Mouse (Mus musculus) limb, embryonic 11.5 days (tissue): ENCODE measurements around the gene Fgfr2. TPM values are rescaled to one million over a fixed set of nuclear protein-coding genes. Genes with fewer than 3 reads are reported as not detected.

ENCODE experiments used
- ATAC-seq: fragments of 200-750 bp; cut with Nextera tagmentation; 2 replicates; pipeline ENCODE4 v1.8.0; 2017; ENCODE audit warnings: low read depth; ENCODE audit not compliant: insufficient number of reproducible peaks, low FRiP score, low TSS enrichment
- DNase-seq: peaks from one replicate; pipeline ENCODE4 v3.0.0-alpha.2; 2015; ENCODE audit warnings: low spot score
- H3K27ac ChIP-seq: fragments of 300-500 bp; sonication (generic); replicated peaks from 2 replicates; pipeline ENCODE4 v1.5.1; 2014; ENCODE audit warnings: low read depth, mild to moderate bottlenecking, low read length
- H3K27me3 ChIP-seq: fragments of 300-500 bp; sonication (generic); 2 replicates; pipeline ENCODE4 v1.6.1; 2014; ENCODE audit warnings: mild to moderate bottlenecking, low read length, mixed read lengths; ENCODE audit not compliant: control insufficient read depth, insufficient read depth
- H3K36me3 ChIP-seq: fragments of 300-500 bp; sonication (generic); 2 replicates; pipeline ENCODE4 v1.6.1; 2014; ENCODE audit warnings: mild to moderate bottlenecking, low read length, moderate library complexity, mixed read lengths; ENCODE audit not compliant: control insufficient read depth, insufficient read depth
- H3K4me1 ChIP-seq: fragments of 300-500 bp; sonication (generic); 2 replicates; pipeline ENCODE4 v1.6.1; 2014; ENCODE audit warnings: low read length, mixed read lengths; ENCODE audit not compliant: control insufficient read depth, insufficient read depth
- H3K4me2 ChIP-seq: fragments of 300-500 bp; sonication (generic); 2 replicates; pipeline ENCODE4 v1.6.1; 2014; ENCODE audit warnings: low read depth, mild to moderate bottlenecking, moderate library complexity; ENCODE audit not compliant: severe bottlenecking
- H3K4me3 ChIP-seq: fragments of 300-500 bp; sonication (generic); 2 replicates; pipeline ENCODE4 v1.5.1; 2014; ENCODE audit warnings: low read depth, low read length
- H3K9ac ChIP-seq: fragments of 300-500 bp; sonication (generic); 2 replicates; pipeline ENCODE4 v1.6.1; 2014; ENCODE audit warnings: mild to moderate bottlenecking, low read length
- H3K9me3 ChIP-seq: fragments of 300-500 bp; sonication (generic); 2 replicates; pipeline ENCODE4 v1.6.1; 2016; ENCODE audit warnings: low read length; ENCODE audit not compliant: control insufficient read depth
- WGBS: fragments of 180-500 bp; shearing (Covaris S2); extraction: QIAGEN DNeasy Blood & Tissue Kit; methylation state at CpG from one replicate; pipeline ENCODE4 v1.1.7; 2014; 5-methylcytosine and 5-hydroxymethylcytosine counted together
- polyA plus RNA-seq: library from polyadenylated mRNA; unstranded; fragments of >200 nt; fragmentation: Nextera tagmentation; extraction: Ambion mirVana; gene quantifications from 2 replicates; pipeline ENCODE4 v1.2.1, GENCODE M21; 2014

The Fgfr2 gene
- polyA plus RNA-seq, 1 experiment from 2014 or later, result 60.1 TPM

DNA sequence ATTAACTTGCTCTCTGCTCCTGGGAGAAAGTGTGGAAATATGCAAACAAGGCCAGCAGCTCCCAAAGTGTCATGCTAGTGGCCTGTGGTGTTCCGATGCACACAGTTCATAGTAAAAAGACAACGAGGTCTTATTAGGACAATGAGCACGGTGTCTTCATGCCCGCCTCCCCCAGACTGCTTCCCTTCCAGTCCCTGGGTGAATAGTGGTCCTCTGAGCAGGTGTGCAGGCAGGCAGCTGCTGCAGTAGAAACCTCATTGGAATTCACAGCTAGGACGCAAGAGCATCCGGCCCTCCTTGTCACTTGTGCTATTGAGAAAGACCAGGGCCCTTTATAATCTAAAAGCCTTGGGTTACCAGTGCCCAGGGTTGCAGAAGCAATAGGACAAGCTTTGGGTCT is 2409.8 kb downstream of the Fgfr2 start:
- no peak for DNase-seq
- H3K27ac ChIP-seq, result no peak overlapping the region
- no peak overlapping the region for H3K9ac ChIP-seq
- no peak for ATAC-seq
- 0 out of 2 replicates have a peak, but pooled peaks cover 2% of the 10 kb centered on the region for H3K4me1 ChIP-seq
- H3K9me3 ChIP-seq, result no peaks in the 10 kb centered on the region
- H3K27me3 ChIP-seq, result no peaks in the 10 kb centered on the region
- no peak overlapping the region for H3K4me2 ChIP-seq
- no peaks in the 10 kb centered on the region for H3K36me3 ChIP-seq
- H3K4me3 ChIP-seq, result no peak overlapping the region
- 73% methylated on average over 6 of the region's 6 CpGs for WGBS

DNA sequence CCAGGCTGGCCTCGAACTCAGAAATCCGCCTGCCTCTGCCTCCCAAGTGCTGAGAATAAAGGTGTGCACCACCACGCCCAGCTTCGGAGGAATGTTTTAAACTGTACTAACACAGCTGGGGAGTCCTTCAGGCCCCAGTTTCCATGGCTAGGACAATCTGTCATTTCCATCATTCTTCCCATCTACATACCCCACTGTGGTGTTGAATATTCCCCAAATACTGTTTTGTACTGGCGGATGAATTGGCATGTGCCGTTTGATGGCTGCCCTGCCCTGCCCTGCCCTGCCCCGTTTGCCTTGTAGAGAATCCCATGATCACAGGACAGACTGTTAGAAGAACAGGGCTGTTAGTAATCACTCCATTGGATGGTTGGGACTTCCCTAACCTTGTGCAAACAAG is 2411.3 kb downstream of the Fgfr2 start:
- DNase-seq (no peak), ATAC-seq (no peak)
- H3K4me2 ChIP-seq, result no peak overlapping the region
- no peaks in the 10 kb centered on the region; the same call in 1 of the 2 replicates for H3K36me3 ChIP-seq
- no peaks in the 10 kb centered on the region for H3K9me3 ChIP-seq
- H3K4me1 ChIP-seq, result 0 out of 2 replicates have a peak, but pooled peaks cover 2% of the 10 kb centered on the region
- WGBS, result 93% methylated on average over 7 of the region's 7 CpGs
- no peaks in the 10 kb centered on the region for H3K27me3 ChIP-seq
- H3K4me3 ChIP-seq, result no peak overlapping the region
- no peak overlapping the region for H3K27ac ChIP-seq
- no peak overlapping the region for H3K9ac ChIP-seq

DNA sequence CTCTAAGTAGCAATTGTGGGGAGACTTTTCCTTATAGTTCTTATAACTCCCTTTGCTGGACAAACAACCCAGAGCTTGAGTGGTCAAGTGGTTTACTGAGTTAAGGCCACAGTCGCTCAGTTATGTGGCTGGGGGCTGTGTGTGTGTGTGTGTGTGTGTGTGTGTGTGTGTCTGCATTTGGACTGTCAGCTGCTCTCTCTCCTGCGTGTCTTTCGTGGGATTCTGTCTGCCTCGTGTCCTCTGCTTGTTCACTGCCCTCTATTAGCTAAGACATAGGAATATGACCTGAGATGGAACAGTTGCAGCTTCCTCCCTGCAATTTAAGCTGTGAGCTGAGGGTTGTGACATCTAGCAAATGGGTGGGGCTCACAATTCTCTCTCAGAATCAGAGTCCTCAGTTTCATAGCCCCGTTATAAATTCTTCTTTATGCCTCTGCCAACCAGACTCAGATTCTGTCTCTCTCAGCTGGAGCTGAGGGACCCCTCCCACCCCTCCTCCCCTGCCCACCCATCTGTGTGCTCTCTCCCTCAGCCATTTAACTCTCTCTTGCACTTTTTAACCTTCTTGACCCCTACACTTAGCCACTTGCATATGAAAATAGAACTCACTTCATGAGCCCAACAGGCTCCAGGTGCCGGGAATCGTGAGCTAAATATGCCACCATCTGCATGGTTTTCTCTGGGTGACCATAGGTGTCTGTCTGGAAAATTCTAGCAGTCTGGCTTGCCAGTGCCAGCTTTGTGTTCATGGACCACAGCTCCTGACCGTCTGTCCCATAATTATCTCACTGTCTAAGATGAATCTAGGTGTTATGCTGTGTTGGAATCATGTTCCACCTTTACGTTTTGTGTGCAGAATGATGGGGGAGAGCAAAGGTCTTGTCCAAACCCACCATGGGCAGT is 2413.5 kb downstream of the Fgfr2 start:
- no peak for ATAC-seq
- 0 out of 2 replicates have a peak, but pooled peaks cover 2% of the 10 kb centered on the region for H3K4me1 ChIP-seq
- WGBS, result 77% methylated on average over 9 of the region's 9 CpGs

DNA sequence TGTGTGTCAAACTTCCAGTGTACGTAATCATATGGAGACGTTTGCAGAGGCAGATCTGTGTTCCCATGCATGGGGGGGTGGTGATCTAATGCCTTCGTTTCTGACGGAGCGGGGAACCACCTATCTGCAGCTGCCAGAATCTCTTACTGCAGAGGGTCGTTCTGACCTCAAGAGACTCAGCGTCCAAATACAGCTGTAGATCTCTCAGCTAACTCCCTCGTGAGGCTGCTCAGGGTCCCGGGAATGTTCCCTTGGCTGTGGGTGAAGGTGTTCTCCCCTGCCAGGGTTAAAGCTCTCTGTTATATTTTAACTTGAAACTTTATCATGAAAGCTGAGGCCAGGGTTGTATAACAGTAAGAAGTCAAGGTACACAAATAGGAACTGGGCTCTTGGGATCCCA is 2414.2 kb downstream of the Fgfr2 start:
- no peak overlapping the region for H3K27ac ChIP-seq
- H3K36me3 ChIP-seq, result no peaks in the 10 kb centered on the region; the same call in 1 of the 2 replicates
- DNase-seq, result no peak
- no peak overlapping the region for H3K9ac ChIP-seq
- no peak overlapping the region for H3K4me3 ChIP-seq
- 0 out of 2 replicates have a peak, but pooled peaks cover 2% of the 10 kb centered on the region for H3K4me1 ChIP-seq
- no peak overlapping the region for H3K4me2 ChIP-seq
- no peaks in the 10 kb centered on the region for H3K27me3 ChIP-seq
- no peaks in the 10 kb centered on the region for H3K9me3 ChIP-seq
- WGBS, result 63% methylated on average over 9 of the region's 9 CpGs
- no peak for ATAC-seq

More for the DNA sequence above, 2413.5 kb downstream of the Fgfr2 start:
- Histone ChIP-seq H3K36me3 (no peaks in the 10 kb centered on the region; the same call in 1 of the 2 replicates), H3K4me2 (no peak overlapping the region), H3K4me3 (no peak overlapping the region), H3K9me3 (no peaks in the 10 kb centered on the region), H3K9ac (no peak overlapping the region), H3K27me3 (no peaks in the 10 kb centered on the region), H3K27ac (no peak overlapping the region)
- DNase-seq, result no peak

GRCm38 (mm10) chr7:130705230-130705629 is 2417.9 kb downstream of the Fgfr2 start:
- Histone ChIP-seq H3K27ac (no peak overlapping the region), H3K4me1 (0 out of 2 replicates have a peak, but pooled peaks cover 2% of the 10 kb centered on the region), H3K27me3 (no peaks in the 10 kb centered on the region), H3K36me3 (no peaks in the 10 kb centered on the region; the same call in 1 of the 2 replicates), H3K4me2 (no peak overlapping the region), H3K9me3 (no peaks in the 10 kb centered on the region), H3K9ac (no peak overlapping the region), H3K4me3 (no peak overlapping the region)
- ATAC-seq, result no peak
- no peak for DNase-seq
- 84% methylated on average over 2 of the region's 2 CpGs for WGBS

GRCm38 (mm10) chr7:130701336-130701735 is 2421.8 kb downstream of the Fgfr2 start:
- no peak overlapping the region for H3K4me3 ChIP-seq
- no peak for DNase-seq
- ATAC-seq, result no peak
- no peak overlapping the region for H3K4me2 ChIP-seq
- H3K9me3 ChIP-seq, result no peaks in the 10 kb centered on the region
- WGBS, result 83% methylated on average over 1 of the region's 1 CpGs
- no peaks in the 10 kb centered on the region for H3K4me1 ChIP-seq
- no peak overlapping the region for H3K27ac ChIP-seq
- H3K36me3 ChIP-seq, result no peaks in the 10 kb centered on the region
- H3K27me3 ChIP-seq, result no peaks in the 10 kb centered on the region
- no peak overlapping the region for H3K9ac ChIP-seq

- DNase-seq (no peak), ATAC-seq (no peak)
- Histone ChIP-seq H3K4me2 (no peak overlapping the region), H3K4me3 (no peak overlapping the region), H3K9me3 (no peaks in the 10 kb centered on the region), H3K27ac (no peak overlapping the region), H3K36me3 (no peaks in the 10 kb centered on the region), H3K4me1 (peaks cover 9% of the 10 kb centered on the region), H3K27me3 (no peaks in the 10 kb centered on the region), H3K9ac (no peak overlapping the region)
Measured at GRCm38 (mm10) chr7:130698480-130698879, 2424.7 kb downstream of the Fgfr2 start.

DNA sequence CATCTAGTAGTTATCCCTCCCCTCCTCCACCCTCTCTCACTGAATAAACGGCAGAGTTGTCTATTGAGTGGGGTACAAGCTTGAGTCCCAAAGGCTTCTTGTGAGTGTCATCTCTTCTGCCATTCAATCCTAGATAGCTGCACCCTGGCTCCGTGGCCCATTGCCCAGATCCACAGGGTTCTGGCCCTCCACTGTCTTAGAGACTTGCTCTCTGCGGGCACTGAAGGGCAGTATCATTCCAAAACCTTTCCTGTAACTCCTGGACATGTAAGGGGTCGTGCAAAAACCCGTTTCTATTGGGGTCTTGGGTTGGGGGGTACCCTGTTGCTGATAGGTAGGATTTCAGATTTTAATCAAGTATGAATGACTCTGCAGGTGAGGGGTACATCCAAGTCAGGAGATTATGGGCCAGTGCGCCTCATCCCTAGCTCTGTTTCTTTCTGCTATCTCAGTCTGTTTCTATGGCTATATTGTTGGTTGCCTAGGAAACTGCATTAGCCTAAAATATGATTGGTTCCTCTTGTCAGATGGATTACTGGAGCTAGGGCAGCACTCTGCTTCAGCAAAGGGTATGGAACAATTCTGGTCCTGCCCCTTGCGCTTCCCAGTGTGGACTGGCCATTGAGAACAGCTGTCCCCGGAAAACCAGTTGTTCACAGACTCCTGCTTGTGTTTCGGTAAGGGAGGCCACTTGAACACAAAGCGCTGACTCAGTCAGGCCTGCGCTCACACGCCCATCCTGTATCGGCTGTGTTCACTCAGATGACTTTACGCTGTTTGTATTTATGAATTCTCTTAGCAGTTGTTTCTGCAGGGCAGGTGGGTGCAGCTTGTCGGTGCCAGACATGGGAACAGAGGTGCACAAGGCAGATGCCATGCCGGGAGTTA is 2426.6 kb downstream of the Fgfr2 start:
- Histone ChIP-seq H3K27ac (no peak overlapping the region), H3K9ac (no peak overlapping the region), H3K9me3 (no peaks in the 10 kb centered on the region), H3K36me3 (no peaks in the 10 kb centered on the region), H3K4me2 (no peak overlapping the region), H3K27me3 (no peaks in the 10 kb centered on the region), H3K4me3 (no peak overlapping the region), H3K4me1 (peaks cover 13% of the 10 kb centered on the region)
- 86% methylated on average over 16 of the region's 16 CpGs for WGBS
- ATAC-seq, result no peak
- DNase-seq, result no peak
